Mouse (Mus musculus): ENCODE data around the gene Lin7a.

GRCm38 (mm10) chr10:107260428-107260827 is 11.1 kb upstream of the Lin7a start:
- no peak; the same call in 1 of the 2 replicates for TF ChIP-seq CTCF (IDR thresholded peaks at IDR 0.05; ENCODE audit: low read depth)
- TF ChIP-seq EP300 (IDR thresholded peaks at IDR 0.05; ENCODE audit: low read depth) = no peak

Data from liver, postnatal 0 days (tissue).